Comparison of ENCODE assay signal across 17 mouse cellular contexts in genomic region chr8:119323215-119323614, GRCm38 (mm10). TPM values are rescaled to one million over a fixed set of nuclear protein-coding genes. Genes with fewer than 3 reads are reported as not detected.
DNase-seq lines count a peak whose midpoint lies in the region; ATAC-seq lines count a peak whose summit lies in the region.
"Had no signal": no experiment of that assay in that cellular context is flagged by ENCODE, and none has a peak within 500 bp of the region (broad histone marks: within the 10 kb centered on the region; RNA-seq: fewer than 3 reads in every experiment).

No protein-coding gene starts in this region.

- ATAC-seq in hindbrain, embryonic 14.5 days (ENCODE audit: low FRiP score) = no peak
- no peak for ATAC-seq in hindbrain, embryonic 11.5 days (ENCODE audit: low FRiP score)
- no peak for ATAC-seq in midbrain, embryonic 15.5 days (replicated peaks)
- ATAC-seq in midbrain, embryonic 13.5 days = no peak
- ATAC-seq: activated CD4-positive, CD25-positive, alpha-beta regulatory T cell, adult 4 months; forebrain, embryonic 16.5 days; intestine, embryonic 16.5 days had no signal

- H3K27me3 ChIP-seq in hindbrain, embryonic 14.5 days (ENCODE audit: control insufficient read depth, insufficient read depth, low read length) = no peaks in the 10 kb centered on the region
- H3K27me3 ChIP-seq in hindbrain, embryonic 11.5 days (ENCODE audit: control insufficient read depth, insufficient read depth, low read length) = no peaks in the 10 kb centered on the region
- H3K27me3 ChIP-seq in midbrain, embryonic 15.5 days (replicated peaks) = no peaks in the 10 kb centered on the region
- no peaks in the 10 kb centered on the region for H3K27me3 ChIP-seq in midbrain, embryonic 13.5 days
- H3K27me3 ChIP-seq: heart, embryonic 13.5 days; hindbrain, embryonic 12.5 days had no signal

- DNase-seq in hindbrain, embryonic 14.5 days (ENCODE audit: low spot score) = peak; percentile 33
- no peak for DNase-seq in hindbrain, embryonic 11.5 days (ENCODE audit: low spot score)
- DNase-seq in brain, adult 2 months (ENCODE audit: low read depth, low spot score) = peak; percentile 28
- DNase-seq in T-cell, adult 2 months (ENCODE audit: low spot score) = no peak
- DNase-seq: adrenal gland, postnatal 14 days; cerebellum, adult 2 months; cerebellum, postnatal 10 days; gastrocnemius, postnatal 36 days; heart, postnatal 36 days had no signal

- H3K9me3 ChIP-seq in hindbrain, embryonic 14.5 days (ENCODE audit: control insufficient read depth, low read length) = no peaks in the 10 kb centered on the region
- H3K9me3 ChIP-seq in hindbrain, embryonic 11.5 days (ENCODE audit: control insufficient read depth, low read length) = no peaks in the 10 kb centered on the region
- H3K9me3 ChIP-seq in midbrain, embryonic 15.5 days = no peaks in the 10 kb centered on the region
- no peaks in the 10 kb centered on the region for H3K9me3 ChIP-seq in midbrain, embryonic 13.5 days
- H3K9me3 ChIP-seq: hindbrain, embryonic 12.5 days had no signal

- no peak overlapping the region for H3K4me3 ChIP-seq in hindbrain, embryonic 14.5 days (replicated peaks; ENCODE audit: low read length)
- H3K4me3 ChIP-seq in hindbrain, embryonic 11.5 days (ENCODE audit: low read depth, low read length) = no peak overlapping the region
- no peak overlapping the region for H3K4me3 ChIP-seq in midbrain, embryonic 15.5 days
- no peak overlapping the region for H3K4me3 ChIP-seq in midbrain, embryonic 13.5 days (replicated peaks)
- H3K4me3 ChIP-seq: embryonic facial prominence, embryonic 10.5 days; heart, embryonic 13.5 days; hindbrain, embryonic 12.5 days had no signal

- no peaks in the 10 kb centered on the region for H3K4me1 ChIP-seq in hindbrain, embryonic 14.5 days (replicated peaks; ENCODE audit: control insufficient read depth, insufficient read depth, low read length)
- no peaks in the 10 kb centered on the region for H3K4me1 ChIP-seq in hindbrain, embryonic 11.5 days (replicated peaks; ENCODE audit: control insufficient read depth, insufficient read depth, low read length)
- H3K4me1 ChIP-seq in midbrain, embryonic 15.5 days = 0 out of 2 replicates have a peak, but pooled peaks cover 2% of the 10 kb centered on the region
- H3K4me1 ChIP-seq in midbrain, embryonic 13.5 days (replicated peaks) = no peaks in the 10 kb centered on the region
- H3K4me1 ChIP-seq: embryonic facial prominence, embryonic 10.5 days; hindbrain, embryonic 12.5 days had no signal

- WGBS in hindbrain, embryonic 14.5 days = 60% methylated on average over 6 of the region's 6 CpGs
- WGBS in hindbrain, embryonic 11.5 days = 64% methylated on average over 6 of the region's 6 CpGs
- WGBS in midbrain, embryonic 15.5 days = 47% methylated on average over 6 of the region's 6 CpGs
- 64% methylated on average over 6 of the region's 6 CpGs for WGBS in midbrain, embryonic 13.5 days

- no peak overlapping the region for H3K27ac ChIP-seq in hindbrain, embryonic 14.5 days
- no peak overlapping the region for H3K27ac ChIP-seq in hindbrain, embryonic 11.5 days (ENCODE audit: low read depth, low read length)
- H3K27ac ChIP-seq in midbrain, embryonic 15.5 days = peak overlapping the region; percentile 47; the same call in 1 of the 2 replicates
- H3K27ac ChIP-seq in midbrain, embryonic 13.5 days = no peak overlapping the region
- H3K27ac ChIP-seq: embryonic facial prominence, embryonic 10.5 days; heart, embryonic 13.5 days; hindbrain, embryonic 12.5 days had no signal

- H3K4me2 ChIP-seq in hindbrain, embryonic 14.5 days (replicated peaks) = no peak overlapping the region
- no peak overlapping the region for H3K4me2 ChIP-seq in hindbrain, embryonic 11.5 days (replicated peaks; ENCODE audit: low read depth, low read length)
- H3K4me2 ChIP-seq in midbrain, embryonic 15.5 days = no peak overlapping the region
- no peak overlapping the region for H3K4me2 ChIP-seq in midbrain, embryonic 13.5 days (replicated peaks)
- H3K4me2 ChIP-seq: heart, embryonic 13.5 days; hindbrain, embryonic 12.5 days had no signal

- H3K9ac ChIP-seq in hindbrain, embryonic 14.5 days = no peak overlapping the region
- H3K9ac ChIP-seq in hindbrain, embryonic 11.5 days (ENCODE audit: low read depth, low read length) = no peak overlapping the region
- H3K9ac ChIP-seq in midbrain, embryonic 15.5 days = no peak overlapping the region
- H3K9ac ChIP-seq in midbrain, embryonic 13.5 days (replicated peaks) = no peak overlapping the region
- H3K9ac ChIP-seq: heart, embryonic 13.5 days; hindbrain, embryonic 12.5 days had no signal

- no peaks in the 10 kb centered on the region for H3K36me3 ChIP-seq in hindbrain, embryonic 14.5 days (replicated peaks; ENCODE audit: control insufficient read depth, insufficient read depth)
- H3K36me3 ChIP-seq in hindbrain, embryonic 11.5 days (ENCODE audit: control insufficient read depth, insufficient read depth, low read length) = no peaks in the 10 kb centered on the region
- H3K36me3 ChIP-seq in midbrain, embryonic 15.5 days (replicated peaks) = no peaks in the 10 kb centered on the region
- no peaks in the 10 kb centered on the region for H3K36me3 ChIP-seq in midbrain, embryonic 13.5 days
- H3K36me3 ChIP-seq: embryonic facial prominence, embryonic 10.5 days; hindbrain, embryonic 12.5 days had no signal

RNA-seq across cellular contexts. Expression of gene Hsbp1, which starts 21.1 kb away (rescaled TPM):
- 741 and 743 TPM in 2 replicates for polyA plus RNA-seq in hindbrain, embryonic 14.5 days (2014; fragmentation: Nextera tagmentation; extraction: Ambion mirVana)
- polyA plus RNA-seq in hindbrain, embryonic 11.5 days (2014; fragmentation: Nextera tagmentation; extraction: Ambion mirVana) = 366 and 377 TPM in 2 replicates
- polyA plus RNA-seq in midbrain, embryonic 15.5 days (2015; fragmentation: Nextera tagmentation; extraction: Ambion mirVana) = 773 and 776 TPM in 2 replicates
- polyA plus RNA-seq in midbrain, embryonic 13.5 days (2015; fragmentation: Nextera tagmentation; extraction: Ambion mirVana) = 582 and 588 TPM in 2 replicates

Comparison
In these comparisons a context has a peak if more than half of its experiments do, and no peak if none do; other contexts are left out.
1. DNase-seq: peak in hindbrain, embryonic 14.5 days (single experiment) and brain, adult 2 months (single experiment); none in hindbrain, embryonic 11.5 days (single experiment) and T-cell, adult 2 months (single experiment).